Mouse (Mus musculus) embryonic facial prominence, embryonic 11.5 days (tissue): Measurements from ENCODE around the gene Lsm7. TPM values are rescaled to one million over a fixed set of nuclear protein-coding genes. Genes with fewer than 3 reads are reported as not detected.
A peak's percentile ranks its signal among the peaks of the same experiment; 100 is the strongest.

Experiments used
- ATAC-seq: fragments of 200-750 bp; cut with Nextera tagmentation; replicated peaks from 2 replicates; pipeline ENCODE4 v1.8.0; 2017; ENCODE audit warnings: low read depth; ENCODE audit not compliant: insufficient number of reproducible peaks, low FRiP score, low TSS enrichment
- DNase-seq: peaks from one replicate; pipeline ENCODE4 v3.0.0-alpha.2; 2015; ENCODE audit warnings: low spot score
- H3K27ac ChIP-seq: fragments of 300-500 bp; sonication (generic); replicated peaks from 2 replicates; pipeline ENCODE4 v1.5.1; 2014; ENCODE audit warnings: mild to moderate bottlenecking, low read depth, low read length, control low read depth
- H3K27me3 ChIP-seq: fragments of 300-500 bp; sonication (generic); 2 replicates; pipeline ENCODE4 v1.6.1; 2014; ENCODE audit warnings: mild to moderate bottlenecking, low read length, moderate library complexity, mixed read lengths; ENCODE audit not compliant: control insufficient read depth, insufficient read depth
- H3K36me3 ChIP-seq: fragments of 300-500 bp; sonication (generic); replicated peaks from 2 replicates; pipeline ENCODE4 v1.6.1; 2014; ENCODE audit warnings: low read depth, mild to moderate bottlenecking, low read length, moderate library complexity, mixed read lengths; ENCODE audit not compliant: control insufficient read depth, insufficient read depth
- H3K4me1 ChIP-seq: fragments of 300-500 bp; sonication (generic); 2 replicates; pipeline ENCODE4 v1.6.1; 2014; ENCODE audit warnings: low read length, mixed read lengths; ENCODE audit not compliant: control insufficient read depth, insufficient read depth
- H3K4me2 ChIP-seq: fragments of 300-500 bp; sonication (generic); 2 replicates; pipeline ENCODE4 v1.6.1; 2014; ENCODE audit warnings: low read depth, mild to moderate bottlenecking, control low read depth, low read length, moderate library complexity
- H3K4me3 ChIP-seq: fragments of 300-500 bp; sonication (generic); 2 replicates; pipeline ENCODE4 v1.5.1; 2014; ENCODE audit warnings: low read depth, low read length, control low read depth
- H3K9ac ChIP-seq: fragments of 300-500 bp; sonication (generic); replicated peaks from 2 replicates; pipeline ENCODE4 v1.6.1; 2014; ENCODE audit warnings: mild to moderate bottlenecking, control low read depth, low read length
- H3K9me3 ChIP-seq: fragments of 300-500 bp; sonication (generic); replicated peaks from 2 replicates; pipeline ENCODE4 v1.6.1; 2016; ENCODE audit warnings: mild to moderate bottlenecking, low read length, inconsistent platforms, mixed read lengths; ENCODE audit not compliant: control insufficient read depth
- WGBS: fragments of 180-500 bp; shearing (Covaris S2); extraction: QIAGEN DNeasy Blood & Tissue Kit; methylation state at CpG from one replicate; pipeline ENCODE4 v1.1.7; 2014; 5-methylcytosine and 5-hydroxymethylcytosine counted together
- polyA plus RNA-seq: library from polyadenylated mRNA; unstranded; fragments of >200 nt; fragmentation: Nextera tagmentation; extraction: Ambion mirVana; gene quantifications from 2 replicates; pipeline ENCODE4 v1.2.1, GENCODE M21; 2014

Gene Lsm7
- polyA plus RNA-seq, 1 experiment from 2014 or later: 282 TPM

- no peak overlapping the region for H3K9ac ChIP-seq
- ATAC-seq: no peak
- no peak for DNase-seq
- no peak overlapping the region for H3K4me3 ChIP-seq
- H3K27ac ChIP-seq: no peak overlapping the region
- H3K4me2 ChIP-seq: no peak overlapping the region
- H3K9me3 ChIP-seq: no peaks in the 10 kb centered on the region
- no peaks in the 10 kb centered on the region for H3K4me1 ChIP-seq
- WGBS: 77% methylated on average over 3 of the region's 6 CpGs
- H3K27me3 ChIP-seq: no peaks in the 10 kb centered on the region
- no peaks in the 10 kb centered on the region for H3K36me3 ChIP-seq
Measured at GRCm38 (mm10) chr10:80870993-80871392, 16.0 kb upstream of the Lsm7 start.

- ATAC-seq (no peak), DNase-seq (no peak)
- Histone ChIP-seq H3K27ac (no peak overlapping the region), H3K36me3 (no peaks in the 10 kb centered on the region), H3K9ac (no peak overlapping the region), H3K4me1 (no peaks in the 10 kb centered on the region), H3K4me2 (no peak overlapping the region), H3K4me3 (no peak overlapping the region), H3K27me3 (no peaks in the 10 kb centered on the region), H3K9me3 (no peaks in the 10 kb centered on the region)
- 91% methylated on average over 16 of the region's 16 CpGs for WGBS
Measured at GRCm38 (mm10) chr10:80864446-80864845, 9.4 kb upstream of the Lsm7 start.

GRCm38 (mm10) chr10:80862305-80862704 is 7.3 kb upstream of the Lsm7 start:
- ATAC-seq (no peak), DNase-seq (no peak)
- no peaks in the 10 kb centered on the region for H3K9me3 ChIP-seq
- no peaks in the 10 kb centered on the region for H3K4me1 ChIP-seq
- no peaks in the 10 kb centered on the region for H3K36me3 ChIP-seq
- no peak overlapping the region for H3K4me2 ChIP-seq
- H3K9ac ChIP-seq: no peak overlapping the region
- no peaks in the 10 kb centered on the region for H3K27me3 ChIP-seq
- no peak overlapping the region for H3K4me3 ChIP-seq
- no peak overlapping the region for H3K27ac ChIP-seq
- WGBS: 95% methylated on average over 5 of the region's 5 CpGs

GRCm38 (mm10) chr10:80858350-80858935 is 3.4 kb upstream of the Lsm7 start:
- 75% methylated on average over 7 of the region's 7 CpGs for WGBS
- ATAC-seq: no peak
- H3K4me3 ChIP-seq: no peak overlapping the region
- H3K9me3 ChIP-seq: no peaks in the 10 kb centered on the region
- H3K4me2 ChIP-seq: no peak overlapping the region
- no peak overlapping the region for H3K9ac ChIP-seq
- H3K36me3 ChIP-seq: no peaks in the 10 kb centered on the region
- H3K27ac ChIP-seq: no peak overlapping the region
- H3K4me1 ChIP-seq: peaks cover 3% of the 10 kb centered on the region; the same call in 1 of the 2 replicates
- no peak for DNase-seq
- no peaks in the 10 kb centered on the region for H3K27me3 ChIP-seq

GRCm38 (mm10) chr10:80857848-80858247 is 2.8 kb upstream of the Lsm7 start:
- 41% methylated on average over 3 of the region's 3 CpGs for WGBS
- H3K4me1 ChIP-seq: peaks cover 3% of the 10 kb centered on the region; the same call in 1 of the 2 replicates
- no peaks in the 10 kb centered on the region for H3K9me3 ChIP-seq
- no peaks in the 10 kb centered on the region for H3K27me3 ChIP-seq
- H3K4me3 ChIP-seq: no peak overlapping the region
- peak overlapping the region; percentile 59; the same call in 1 of the 2 replicates for H3K27ac ChIP-seq
- DNase-seq: no peak
- no peaks in the 10 kb centered on the region for H3K36me3 ChIP-seq
- ATAC-seq: no peak
- peak overlapping the region; percentile 22; the same call in 1 of the 2 replicates for H3K9ac ChIP-seq
- H3K4me2 ChIP-seq: no peak overlapping the region; the same call in 1 of the 2 replicates

GRCm38 (mm10) chr10:80857386-80857785 is 2.4 kb upstream of the Lsm7 start:
- H3K36me3 ChIP-seq: peaks cover 1% of the 10 kb centered on the region; the same call in 1 of the 2 replicates
- WGBS: 34% methylated on average over 8 of the region's 8 CpGs
- no peak for ATAC-seq
- peaks cover 3% of the 10 kb centered on the region; the same call in 1 of the 2 replicates for H3K4me1 ChIP-seq
- H3K27me3 ChIP-seq: no peaks in the 10 kb centered on the region
- no peaks in the 10 kb centered on the region for H3K9me3 ChIP-seq
- peak overlapping the region; percentile 22; the same call in 1 of the 2 replicates for H3K9ac ChIP-seq
- peak overlapping the region; percentile 59; the same call in 1 of the 2 replicates for H3K27ac ChIP-seq
- no peak overlapping the region for H3K4me3 ChIP-seq
- DNase-seq: no peak
- H3K4me2 ChIP-seq: peak overlapping the region; percentile 7; the same call in 1 of the 2 replicates

- DNase-seq (no peak), ATAC-seq (no peak)
- H3K4me1 ChIP-seq: peaks cover 3% of the 10 kb centered on the region; the same call in 1 of the 2 replicates
- no peaks in the 10 kb centered on the region for H3K27me3 ChIP-seq
- 67% methylated on average over 5 of the region's 5 CpGs for WGBS
- no peak overlapping the region for H3K4me3 ChIP-seq
- H3K4me2 ChIP-seq: peak overlapping the region; percentile 7
- peaks cover 4% of the 10 kb centered on the region; the same call in 1 of the 2 replicates for H3K36me3 ChIP-seq
- H3K27ac ChIP-seq: no peak overlapping the region
- H3K9me3 ChIP-seq: no peaks in the 10 kb centered on the region
- peak overlapping the region; percentile 22; the same call in 1 of the 2 replicates for H3K9ac ChIP-seq
Measured at GRCm38 (mm10) chr10:80856908-80857307, 1.9 kb upstream of the Lsm7 start.

GRCm38 (mm10) chr10:80856267-80856666 is 1.3 kb upstream of the Lsm7 start:
- peak overlapping the region; percentile 18; the same call in 1 of the 2 replicates for H3K9ac ChIP-seq
- no peaks in the 10 kb centered on the region for H3K27me3 ChIP-seq
- H3K9me3 ChIP-seq: no peaks in the 10 kb centered on the region
- H3K4me1 ChIP-seq: peaks cover 3% of the 10 kb centered on the region; the same call in 1 of the 2 replicates
- H3K4me3 ChIP-seq: peak overlapping the region; percentile 89; the same call in 1 of the 2 replicates
- no peak for ATAC-seq
- peaks cover 4% of the 10 kb centered on the region for H3K36me3 ChIP-seq
- H3K4me2 ChIP-seq: peak overlapping the region; percentile 95
- H3K27ac ChIP-seq: no peak overlapping the region
- 51% methylated on average over 3 of the region's 3 CpGs for WGBS
- DNase-seq: peak; percentile 29
